Mouse (Mus musculus) neutrophil, adult 5-6 weeks (primary cell): ENCODE data around the gene Krt12. TPM values are rescaled to one million over a fixed set of nuclear protein-coding genes. Genes with fewer than 3 reads are reported as not detected.

Source experiments
- ATAC-seq: fragments of 151-379, 151-347 bp; 2 replicates; pipeline ENCODE4 v1.8.0; 2017; ENCODE audit warnings: mild to moderate bottlenecking, moderate TSS enrichment; ENCODE audit not compliant: insufficient number of reproducible peaks, poor library complexity, low FRiP score, severe bottlenecking; ENCODE audit errors: extremely low read depth
- total RNA-seq: library from RNA; stranded (forward); fragments of 200-1000 nt; gene quantifications from 2 replicates; pipeline ENCODE4 v1.2.3, GENCODE M21; 2017

Krt12 gene
- 0.58 TPM in 1 of 2 replicates, not detected in the other for total RNA-seq

DNA sequence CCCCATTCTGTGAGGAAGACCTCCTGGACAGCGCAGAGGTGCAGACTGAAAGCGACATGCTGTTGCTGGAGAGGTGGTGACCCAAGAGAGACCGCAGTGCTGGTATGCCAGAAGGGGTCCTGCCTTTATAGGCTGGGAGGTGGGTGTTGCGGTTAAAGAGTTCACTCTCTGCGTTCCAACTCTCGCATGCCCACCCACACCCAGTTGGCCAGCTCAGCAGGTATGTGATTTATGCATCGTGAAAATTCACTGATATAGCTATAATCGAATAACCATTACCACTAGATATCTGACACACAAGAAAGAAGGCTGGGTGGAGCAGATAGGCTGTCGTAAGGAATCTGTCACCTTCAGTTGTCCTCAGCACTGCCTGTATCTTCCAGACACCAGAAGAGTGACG lies at the start of gene Krt12:
Gene Krt12, minus strand, starts transcription at position 101 of the 400 bp plus-strand sequence.
- no peak for ATAC-seq

DNA sequence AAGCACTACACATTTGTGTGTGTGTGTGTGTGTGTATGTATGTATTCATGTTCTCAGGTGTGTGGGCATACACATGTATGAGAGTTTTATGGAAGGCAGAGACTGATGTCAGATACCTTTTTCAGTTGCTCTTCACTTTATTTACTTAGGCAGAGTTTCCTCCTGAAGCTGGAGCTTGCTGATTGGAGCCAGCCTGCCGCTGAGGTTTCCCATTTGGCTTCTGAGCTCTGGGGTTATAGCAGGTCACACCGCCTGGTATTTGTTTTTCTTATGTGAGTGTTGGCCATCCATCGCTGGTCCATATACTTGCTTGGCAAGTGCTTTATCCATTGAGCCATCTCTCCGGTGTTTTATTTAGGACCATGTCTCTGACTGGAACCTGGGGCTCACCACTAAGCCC lies 47.2 kb upstream of the Krt12 start:
- no peak for ATAC-seq

- no peak for ATAC-seq
Observed at GRCm38 (mm10) chr11:99468566-99468965, 46.5 kb upstream of the Krt12 start.

- no peak for ATAC-seq
Observed at GRCm38 (mm10) chr11:99466316-99466715, 44.3 kb upstream of the Krt12 start.

- ATAC-seq = no peak
Observed at GRCm38 (mm10) chr11:99464836-99465235, 42.8 kb upstream of the Krt12 start.

GRCm38 (mm10) chr11:99463155-99463554 lies 41.1 kb upstream of the Krt12 start:
- ATAC-seq = 0 out of 2 replicates have a peak, but pooled peaks have one; percentile 30

- ATAC-seq = no peak
Observed at GRCm38 (mm10) chr11:99461736-99462135, 39.7 kb upstream of the Krt12 start.

DNA sequence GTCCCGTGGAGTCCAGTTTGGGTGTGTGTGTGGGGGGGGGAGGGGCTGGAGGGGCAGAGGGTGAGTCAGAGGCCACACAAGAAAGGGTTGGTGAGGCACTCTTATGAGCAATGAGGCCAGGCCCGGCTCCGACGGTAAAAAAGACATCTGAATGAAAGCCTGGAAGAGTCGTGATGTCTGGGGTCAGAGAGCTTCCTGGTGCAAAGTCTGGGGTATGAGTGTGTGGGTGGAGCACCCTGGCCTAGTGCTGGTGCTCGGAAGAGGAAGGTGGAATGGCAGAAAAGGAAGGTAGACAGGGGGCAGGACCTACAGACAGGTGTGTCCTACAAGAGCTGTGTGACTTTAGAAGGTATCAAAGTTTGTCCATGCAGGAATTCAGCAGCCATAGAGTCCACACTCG lies 36.8 kb upstream of the Krt12 start:
- ATAC-seq = no peak

DNA sequence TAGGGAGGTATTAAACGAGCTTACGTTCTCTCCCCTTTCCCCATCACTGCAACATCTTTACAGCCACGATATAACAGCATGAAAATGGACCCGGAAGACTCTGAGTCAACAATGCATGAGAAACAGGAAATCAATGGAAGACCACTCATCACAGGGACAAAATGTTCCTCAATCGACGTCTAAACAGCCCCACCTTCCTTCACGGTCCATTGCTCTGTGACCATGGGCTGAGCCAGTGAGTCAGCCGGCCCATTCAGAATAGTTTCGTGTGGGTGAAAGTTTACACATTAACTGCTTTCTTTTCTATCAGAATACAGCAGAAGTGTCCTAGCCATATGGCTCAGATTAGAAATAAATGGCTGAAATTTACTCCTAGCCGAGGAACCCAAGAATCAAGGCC lies 32.7 kb upstream of the Krt12 start:
- ATAC-seq = no peak

GRCm38 (mm10) chr11:99454044-99454443 lies 32.0 kb upstream of the Krt12 start:
- ATAC-seq = no peak

DNA sequence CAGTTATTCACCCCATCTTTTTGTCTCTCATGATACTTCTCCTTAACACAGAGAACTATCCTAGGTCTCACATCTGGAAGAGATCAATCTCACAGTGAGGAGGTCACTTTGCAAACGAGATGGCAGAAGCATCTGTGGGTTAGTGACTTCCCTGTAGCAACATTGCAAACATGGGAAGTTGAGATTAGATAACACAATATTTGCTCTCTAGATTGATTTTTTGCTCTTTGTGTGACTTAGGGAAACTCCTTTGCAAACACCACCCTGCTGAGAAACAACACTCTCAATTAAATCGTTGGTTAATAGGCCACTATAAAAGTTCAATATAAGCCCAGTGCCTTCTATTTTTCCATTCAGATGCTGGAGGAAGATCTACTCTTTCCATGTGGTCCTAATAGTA lies 26.7 kb upstream of the Krt12 start:
- ATAC-seq = no peak

- ATAC-seq = no peak
Observed at GRCm38 (mm10) chr11:99441220-99441619, 19.2 kb upstream of the Krt12 start.

- no peak for ATAC-seq
Observed at GRCm38 (mm10) chr11:99439465-99439864, 17.4 kb upstream of the Krt12 start.

DNA sequence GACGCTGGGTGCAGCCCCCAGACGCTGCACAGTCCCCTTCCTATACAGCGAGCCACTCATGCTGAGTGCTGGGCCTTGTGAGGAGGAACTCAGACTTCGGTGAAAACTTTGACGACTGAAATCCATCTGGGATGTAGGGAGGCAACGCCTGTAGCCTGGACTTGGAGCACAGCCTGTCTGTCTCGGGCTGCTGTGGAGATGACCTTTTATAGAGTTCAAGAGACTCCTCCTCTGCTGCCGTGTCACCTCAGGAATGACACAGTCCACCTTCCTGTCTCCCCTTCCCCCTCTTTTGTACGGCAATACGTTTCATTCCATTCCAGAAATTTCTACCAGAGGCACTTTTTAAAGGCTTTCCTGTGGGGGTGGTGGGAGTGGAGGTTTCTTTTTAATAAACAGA lies 15.9 kb upstream of the Krt12 start, which contains the start of gene Krt20:
Gene Krt20, minus strand, starts transcription at position 179 of the 400 bp plus-strand sequence.
- no peak for ATAC-seq

GRCm38 (mm10) chr11:99436625-99437024 lies 14.6 kb upstream of the Krt12 start:
- no peak for ATAC-seq

- no peak for ATAC-seq
Observed at GRCm38 (mm10) chr11:99430670-99431069, 8.6 kb upstream of the Krt12 start.

DNA sequence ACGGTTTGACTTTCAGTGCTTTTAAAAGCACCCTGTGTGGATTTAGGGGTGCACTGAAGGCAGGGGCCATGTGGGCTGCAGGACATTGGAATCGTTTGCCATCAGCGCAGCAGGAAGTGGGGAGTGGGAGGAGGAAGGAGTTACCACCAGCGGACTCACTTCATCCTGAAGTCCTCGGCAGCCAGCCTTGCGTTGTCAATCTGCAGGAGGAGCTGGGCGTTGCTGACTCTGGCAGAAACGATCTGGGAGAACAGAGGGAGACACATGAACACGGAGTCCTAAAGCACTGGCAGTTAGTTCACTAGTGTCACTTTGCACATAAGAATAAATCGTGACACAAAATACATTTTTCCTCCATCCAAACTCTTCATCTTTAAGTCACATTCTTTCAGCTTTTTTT lies 1.5 kb downstream of the Krt12 start:
- ATAC-seq = no peak

- ATAC-seq = no peak
Observed at GRCm38 (mm10) chr11:99417819-99418218, 4.2 kb downstream of the Krt12 start.

DNA sequence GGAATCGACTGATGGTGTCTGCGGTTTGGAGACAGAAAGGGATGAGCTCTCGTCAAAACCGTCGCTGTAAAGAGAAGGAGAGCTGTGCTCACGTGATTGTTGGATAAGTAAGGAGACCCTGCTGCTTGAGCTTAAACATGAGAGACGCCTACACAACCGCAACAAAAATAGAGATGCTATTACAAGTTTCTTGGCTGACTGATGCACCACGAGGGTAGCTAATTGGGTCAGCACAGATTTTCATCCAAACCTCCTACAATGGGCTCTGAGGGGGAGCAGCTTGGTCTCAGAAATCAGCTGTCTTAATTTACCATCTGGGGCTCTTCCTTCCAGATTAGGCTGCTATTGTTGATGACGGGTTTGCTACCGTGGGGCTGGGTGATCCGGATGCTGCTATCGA lies 5.2 kb downstream of the Krt12 start:
- ATAC-seq = no peak

GRCm38 (mm10) chr11:99414463-99415147 lies 7.5 kb downstream of the Krt12 start:
- ATAC-seq = no peak

DNA sequence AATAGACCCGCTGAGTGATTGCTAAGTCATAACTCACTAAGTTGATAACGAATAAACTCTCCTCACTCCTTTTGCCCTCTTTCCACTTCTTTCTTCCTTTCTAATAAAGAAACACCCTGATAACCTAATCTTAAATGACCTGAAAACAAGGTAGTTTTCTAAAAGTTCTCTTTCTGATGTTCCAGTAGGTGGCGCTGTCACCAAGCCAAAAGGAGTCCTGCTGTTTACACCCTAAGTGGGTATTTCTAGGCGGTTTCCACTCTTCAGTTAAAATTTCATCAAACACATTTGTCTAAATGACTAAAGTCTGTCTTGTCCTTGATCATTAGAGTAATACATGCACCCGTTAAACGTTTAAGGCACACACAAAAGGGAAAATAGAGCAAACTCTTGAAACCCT lies 8.8 kb downstream of the Krt12 start:
- no peak for ATAC-seq
